Mouse (Mus musculus) cortical plate, adult 2 months (tissue): Measurements from ENCODE around the gene Fastk.

Experiments
- CTCF ChIP-seq: fragments of 200-500 bp; IDR thresholded peaks from 2 replicates; pipeline ENCODE4 v1.5.1; 2011; ENCODE audit warnings: mild to moderate bottlenecking, control low read depth, low read length; ENCODE audit not compliant: insufficient read depth; ENCODE audit errors: extremely low read depth
- POLR2A ChIP-seq: fragments of 200-500 bp; IDR thresholded peaks from 2 replicates; pipeline ENCODE4 v1.6.1; 2011; ENCODE audit warnings: mild to moderate bottlenecking, low read length, control low read depth; ENCODE audit not compliant: insufficient read depth; ENCODE audit errors: extremely low read depth

- TF ChIP-seq CTCF (no peak), POLR2A (no peak)
Observed at GRCm38 (mm10) chr5:24412063-24412462, 33.0 kb downstream of the Fastk start.
